Mouse (Mus musculus): ENCODE data around the gene Anxa6. TPM values are rescaled to one million over a fixed set of nuclear protein-coding genes. Genes with fewer than 3 reads are reported as not detected.
"Not testable (repeated sequence)": the region's sequence is repeated elsewhere in the genome, so short reads cannot be mapped to it uniquely, and the experiment has no call there.

Anxa6 gene
- total RNA-seq, 2 experiments from 2014 or later, result 15.1 to 16.3 TPM

- no peak for ATAC-seq (replicated peaks; ENCODE audit: low FRiP score, poor library complexity, severe bottlenecking)
Measured at GRCm38 (mm10) chr11:54972049-54972723, 61.1 kb downstream of the Anxa6 start.

GRCm38 (mm10) chr11:54971365-54972048 is 61.7 kb downstream of the Anxa6 start:
- ATAC-seq (replicated peaks; ENCODE audit: low FRiP score, poor library complexity, severe bottlenecking), result no peak

- ATAC-seq (replicated peaks; ENCODE audit: low FRiP score, poor library complexity, severe bottlenecking), result no peak
Measured at GRCm38 (mm10) chr11:54965234-54965633, 68.0 kb downstream of the Anxa6 start.

GRCm38 (mm10) chr11:54962810-54963209 is 70.4 kb downstream of the Anxa6 start, which contains the start of gene Tnip1:
Gene Tnip1 (minus strand): TSS chr11:54962917.
- no peak for ATAC-seq (replicated peaks; ENCODE audit: low FRiP score, poor library complexity, severe bottlenecking)

- no peak for ATAC-seq (replicated peaks; ENCODE audit: low FRiP score, poor library complexity, severe bottlenecking)
Measured at GRCm38 (mm10) chr11:54961921-54962320, 71.3 kb downstream of the Anxa6 start.

GRCm38 (mm10) chr11:54961164-54961850 is 71.9 kb downstream of the Anxa6 start:
- no peak for ATAC-seq (replicated peaks; ENCODE audit: low FRiP score, poor library complexity, severe bottlenecking)

GRCm38 (mm10) chr11:54960251-54960650 is 73.0 kb downstream of the Anxa6 start:
- no peak for ATAC-seq (replicated peaks; ENCODE audit: low FRiP score, poor library complexity, severe bottlenecking)

GRCm38 (mm10) chr11:54958571-54959073 is 74.6 kb downstream of the Anxa6 start:
- no peak for ATAC-seq (replicated peaks; ENCODE audit: low FRiP score, poor library complexity, severe bottlenecking)

- not testable (repeated sequence) for ATAC-seq (replicated peaks; ENCODE audit: low FRiP score, poor library complexity, severe bottlenecking)
Measured at GRCm38 (mm10) chr11:54957708-54958107, 75.5 kb downstream of the Anxa6 start.

- ATAC-seq (replicated peaks; ENCODE audit: low FRiP score, poor library complexity, severe bottlenecking), result no peak
Measured at GRCm38 (mm10) chr11:54956912-54957311, 76.3 kb downstream of the Anxa6 start.

- peak; percentile 98 for ATAC-seq (replicated peaks; ENCODE audit: low FRiP score, poor library complexity, severe bottlenecking)
Measured at GRCm38 (mm10) chr11:54955735-54956480, 77.3 kb downstream of the Anxa6 start.

GRCm38 (mm10) chr11:54955400-54955734 is 77.9 kb downstream of the Anxa6 start:
- peak; percentile 31; the same call in 1 of the 2 replicates for ATAC-seq (replicated peaks; ENCODE audit: low FRiP score, poor library complexity, severe bottlenecking)

- ATAC-seq (replicated peaks; ENCODE audit: low FRiP score, poor library complexity, severe bottlenecking), result no peak
Measured at GRCm38 (mm10) chr11:54954716-54955115, 78.5 kb downstream of the Anxa6 start.

- no peak for ATAC-seq (replicated peaks; ENCODE audit: low FRiP score, poor library complexity, severe bottlenecking)
Measured at GRCm38 (mm10) chr11:54953993-54954446, 79.2 kb downstream of the Anxa6 start.

- ATAC-seq (replicated peaks; ENCODE audit: low FRiP score, poor library complexity, severe bottlenecking), result no peak
Measured at GRCm38 (mm10) chr11:54952651-54953050, 80.6 kb downstream of the Anxa6 start.

GRCm38 (mm10) chr11:54950684-54951083 is 82.6 kb downstream of the Anxa6 start:
- no peak for ATAC-seq (replicated peaks; ENCODE audit: low FRiP score, poor library complexity, severe bottlenecking)

- no peak for ATAC-seq (replicated peaks; ENCODE audit: low FRiP score, poor library complexity, severe bottlenecking)
Measured at GRCm38 (mm10) chr11:54949717-54950116, 83.5 kb downstream of the Anxa6 start.

- no peak for ATAC-seq (replicated peaks; ENCODE audit: low FRiP score, poor library complexity, severe bottlenecking)
Measured at GRCm38 (mm10) chr11:54944702-54945101, 88.5 kb downstream of the Anxa6 start.

- ATAC-seq (replicated peaks; ENCODE audit: low FRiP score, poor library complexity, severe bottlenecking), result no peak
Measured at GRCm38 (mm10) chr11:54940056-54940455, 93.2 kb downstream of the Anxa6 start.

- no peak for ATAC-seq (replicated peaks; ENCODE audit: low FRiP score, poor library complexity, severe bottlenecking)
Measured at GRCm38 (mm10) chr11:54939501-54939900, 93.7 kb downstream of the Anxa6 start.

All from erythroid progenitor cell, adult 5-6 weeks (primary cell).